Mouse (Mus musculus): ENCODE results near the gene Nelfa. TPM values are rescaled to one million over a fixed set of nuclear protein-coding genes. Genes with fewer than 3 reads are reported as not detected.
A peak's percentile ranks its signal among the peaks of the same experiment; 100 is the strongest.

Nelfa gene
- polyA plus RNA-seq, 1 experiment from 2014 or later, result 25.8 TPM

DNA sequence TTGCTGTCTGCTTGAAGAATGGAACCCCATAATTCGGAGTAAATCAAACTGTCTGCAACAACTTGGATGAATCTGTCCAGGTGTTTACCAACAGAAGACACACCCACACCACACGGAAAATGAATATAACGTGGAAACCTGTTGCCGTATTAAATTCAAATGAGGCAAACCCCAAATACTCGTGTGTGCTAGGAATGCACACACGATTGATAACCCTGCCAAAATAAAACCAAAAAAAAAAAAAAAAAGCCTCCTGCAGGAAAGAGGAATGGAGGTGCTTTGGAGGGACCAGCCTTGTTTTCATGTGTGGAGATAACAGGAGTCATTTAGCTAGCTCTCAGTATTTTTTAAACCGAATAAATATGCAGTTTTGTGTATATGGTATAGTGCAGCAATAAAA is 1.3 kb downstream of the Nelfa start:
- ATAC-seq (ENCODE audit: insufficient number of reproducible peaks, insufficient read depth, low FRiP score, low read depth), result no peak

DNA sequence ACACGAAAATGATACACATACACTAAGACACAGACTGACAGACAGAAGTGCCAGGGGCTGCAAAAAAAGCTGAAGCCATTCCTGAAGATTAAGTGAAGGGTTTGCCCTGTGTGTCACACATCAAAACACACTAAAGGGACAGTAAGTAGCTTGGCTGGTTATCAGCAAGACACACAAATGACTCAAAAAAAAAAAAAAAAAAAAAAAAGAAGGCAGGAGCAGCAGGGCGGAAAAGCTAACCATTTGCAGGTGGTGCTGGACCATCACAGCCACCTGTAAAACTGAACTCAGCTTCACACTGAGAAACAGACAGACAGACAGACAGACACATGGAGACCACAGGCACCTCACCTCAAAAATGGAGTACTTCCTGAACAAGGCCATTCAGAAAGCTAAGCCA is 2.1 kb downstream of the Nelfa start:
- 82% methylated on average over 2 of the region's 2 CpGs for WGBS
- peak overlapping the region in 1 of 2 experiments; percentile 8; a peak in 1 of 4 replicates for H3K4me3 ChIP-seq (ENCODE audit: control insufficient read depth in 1 of 2, insufficient read depth in 1 of 2, low read depth in 1 of 2, low read length in 2 of 2)
- peak overlapping the region; percentile 70 for H3K4me2 ChIP-seq (ENCODE audit: low read length)
- no peaks in the 10 kb centered on the region for H3K27me3 ChIP-seq (ENCODE audit: control insufficient read depth, insufficient read depth, low read length)
- peaks cover 4 to 21% of the 10 kb centered on the region in 2 experiments; a peak in 3 of 4 replicates for H3K4me1 ChIP-seq (ENCODE audit: control insufficient read depth in 2 of 2, insufficient read depth in 2 of 2, low read length in 2 of 2)
- peak overlapping the region; percentile 16; the same call in 1 of the 2 replicates for H3K9ac ChIP-seq (ENCODE audit: low read length)
- H3K36me3 ChIP-seq (ENCODE audit: control insufficient read depth, insufficient read depth, low read length), result peaks cover 21% of the 10 kb centered on the region
- no peak for ATAC-seq (ENCODE audit: insufficient number of reproducible peaks, insufficient read depth, low FRiP score, low read depth)
- H3K27ac ChIP-seq (replicated peaks in 1 of 2; ENCODE audit: control insufficient read depth in 1 of 2, insufficient read depth in 1 of 2, low read depth in 2 of 2, low read length in 2 of 2), result no peak overlapping the region
- H3K9me3 ChIP-seq (ENCODE audit: control insufficient read depth, low read length), result peaks cover 8% of the 10 kb centered on the region

More for the DNA sequence above, 1.3 kb downstream of the Nelfa start:
- peaks cover under 1% of the 10 kb centered on the region; the same call in 1 of the 2 replicates for H3K9me3 ChIP-seq (ENCODE audit: control insufficient read depth, low read length)
- no peaks in the 10 kb centered on the region for H3K27me3 ChIP-seq (ENCODE audit: control insufficient read depth, insufficient read depth, low read length)
- H3K27ac ChIP-seq (replicated peaks in 1 of 2; ENCODE audit: control insufficient read depth in 1 of 2, insufficient read depth in 1 of 2, low read depth in 2 of 2, low read length in 2 of 2), result no peak overlapping the region
- peak overlapping the region; percentile 94; the same call in 1 of the 2 replicates for H3K9ac ChIP-seq (ENCODE audit: low read length)
- WGBS, result 72% methylated on average over 7 of the region's 7 CpGs
- H3K4me2 ChIP-seq (ENCODE audit: low read length), result peak overlapping the region; percentile 70
- peaks cover 4 to 21% of the 10 kb centered on the region in 2 experiments; a peak in 3 of 4 replicates for H3K4me1 ChIP-seq (ENCODE audit: control insufficient read depth in 2 of 2, insufficient read depth in 2 of 2, low read length in 2 of 2)
- H3K4me3 ChIP-seq (ENCODE audit: control insufficient read depth in 1 of 2, insufficient read depth in 1 of 2, low read depth in 1 of 2, low read length in 2 of 2), result peak overlapping the region in 1 of 2 experiments; percentile 96; a peak in 2 of 4 replicates
- H3K36me3 ChIP-seq (ENCODE audit: control insufficient read depth, insufficient read depth, low read length), result peaks cover 13% of the 10 kb centered on the region

DNA sequence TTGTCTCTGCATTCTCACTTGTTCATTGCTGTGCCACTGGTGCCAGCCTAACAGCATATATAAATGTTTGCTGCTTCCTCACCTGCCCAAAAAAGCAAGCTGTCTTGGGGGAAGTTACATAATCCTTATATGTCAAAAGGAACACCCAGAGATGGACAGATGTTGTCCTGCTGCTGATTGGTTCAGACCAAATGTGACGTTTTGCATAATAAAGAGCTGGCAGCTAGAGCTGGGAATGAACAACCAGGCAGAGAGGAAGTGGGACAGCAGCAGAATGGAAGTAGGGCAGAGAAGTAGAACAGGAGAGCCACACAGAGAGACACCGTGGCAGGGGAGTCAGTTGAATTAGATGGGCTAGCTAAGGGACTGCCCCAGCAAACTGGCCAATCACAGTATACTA is 3.8 kb downstream of the Nelfa start:
- 87% methylated on average over 2 of the region's 2 CpGs for WGBS
- Histone ChIP-seq H3K27me3 (ENCODE audit: control insufficient read depth, insufficient read depth, low read length) (no peaks in the 10 kb centered on the region), H3K9me3 (ENCODE audit: control insufficient read depth, low read length) (peaks cover 8% of the 10 kb centered on the region), H3K9ac (ENCODE audit: low read length) (no peak overlapping the region), H3K4me2 (ENCODE audit: low read length) (no peak overlapping the region), H3K27ac (replicated peaks in 1 of 2; ENCODE audit: control insufficient read depth in 1 of 2, insufficient read depth in 1 of 2, low read depth in 2 of 2, low read length in 2 of 2) (no peak overlapping the region), H3K36me3 (ENCODE audit: control insufficient read depth, insufficient read depth, low read length) (peaks cover 29% of the 10 kb centered on the region), H3K4me3 (ENCODE audit: control insufficient read depth in 1 of 2, insufficient read depth in 1 of 2, low read depth in 1 of 2, low read length in 2 of 2) (no peak overlapping the region), H3K4me1 (ENCODE audit: control insufficient read depth in 2 of 2, insufficient read depth in 2 of 2, low read length in 2 of 2) (peaks cover 4 to 21% of the 10 kb centered on the region in 2 experiments; a peak in 3 of 4 replicates)
- ATAC-seq (ENCODE audit: insufficient number of reproducible peaks, insufficient read depth, low FRiP score, low read depth), result no peak

DNA sequence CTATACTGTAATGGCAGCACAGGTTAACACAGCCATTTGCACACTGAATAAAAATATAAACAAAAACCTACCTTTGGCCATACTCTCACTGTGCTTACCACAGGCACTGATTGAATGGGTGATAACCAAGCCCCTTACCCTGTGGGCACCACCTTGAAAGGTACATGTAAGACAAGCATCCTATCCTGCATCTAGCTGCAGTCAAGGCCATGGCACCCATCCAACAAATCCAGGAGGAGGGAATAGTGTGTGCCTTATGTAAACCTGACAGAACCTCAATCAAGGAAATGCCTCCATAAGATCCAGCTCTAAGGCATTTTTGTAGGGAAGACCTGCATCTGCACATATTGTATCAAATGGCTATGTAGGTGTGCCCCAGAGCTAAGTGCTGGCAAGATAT is 10.0 kb downstream of the Nelfa start:
- H3K9me3 ChIP-seq (ENCODE audit: control insufficient read depth, low read length), result peaks cover 8% of the 10 kb centered on the region
- no peak for ATAC-seq (ENCODE audit: insufficient number of reproducible peaks, insufficient read depth, low FRiP score, low read depth)
- peaks cover 44% of the 10 kb centered on the region for H3K36me3 ChIP-seq (ENCODE audit: control insufficient read depth, insufficient read depth, low read length)
- no peak overlapping the region for H3K27ac ChIP-seq (replicated peaks in 1 of 2; ENCODE audit: control insufficient read depth in 1 of 2, insufficient read depth in 1 of 2, low read depth in 2 of 2, low read length in 2 of 2)
- H3K27me3 ChIP-seq (ENCODE audit: control insufficient read depth, insufficient read depth, low read length), result no peaks in the 10 kb centered on the region
- H3K4me2 ChIP-seq (ENCODE audit: low read length), result no peak overlapping the region
- no peak overlapping the region for H3K4me3 ChIP-seq (ENCODE audit: control insufficient read depth in 1 of 2, insufficient read depth in 1 of 2, low read depth in 1 of 2, low read length in 2 of 2)
- H3K4me1 ChIP-seq (ENCODE audit: control insufficient read depth in 2 of 2, insufficient read depth in 2 of 2, low read length in 2 of 2), result peaks cover 0 to under 1% of the 10 kb centered on the region in 2 experiments; a peak in 1 of 4 replicates
- no peak overlapping the region for H3K9ac ChIP-seq (ENCODE audit: low read length)

DNA sequence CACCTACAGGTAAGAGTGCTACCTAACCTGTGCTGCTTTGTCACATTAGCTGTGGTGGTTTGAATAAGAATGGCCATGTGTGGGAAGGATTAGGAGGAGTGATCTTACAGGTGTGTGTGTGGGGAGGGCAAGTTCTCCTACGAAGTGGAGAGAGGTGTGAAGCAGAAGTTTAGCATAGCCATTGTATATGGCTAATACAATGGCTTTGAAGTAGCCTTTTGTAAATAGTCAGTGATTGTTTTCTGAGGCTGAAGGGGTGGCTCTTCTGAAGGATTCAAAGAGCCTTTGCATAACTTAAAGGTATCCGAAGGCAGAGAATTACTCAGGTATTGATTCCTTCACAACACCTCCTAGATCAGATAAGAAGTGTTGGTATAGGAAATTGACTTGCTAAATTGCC is 13.6 kb downstream of the Nelfa start:
- no peak overlapping the region for H3K9ac ChIP-seq (ENCODE audit: low read length)
- H3K27me3 ChIP-seq (ENCODE audit: control insufficient read depth, insufficient read depth, low read length), result no peaks in the 10 kb centered on the region
- no peak overlapping the region for H3K4me2 ChIP-seq (ENCODE audit: low read length)
- peaks cover 0 to 2% of the 10 kb centered on the region in 2 experiments; a peak in 1 of 4 replicates for H3K4me1 ChIP-seq (ENCODE audit: control insufficient read depth in 2 of 2, insufficient read depth in 2 of 2, low read length in 2 of 2)
- 65% methylated on average over 2 of the region's 2 CpGs for WGBS
- no peaks in the 10 kb centered on the region for H3K9me3 ChIP-seq (ENCODE audit: control insufficient read depth, low read length)
- ATAC-seq (ENCODE audit: insufficient number of reproducible peaks, insufficient read depth, low FRiP score, low read depth), result no peak
- H3K27ac ChIP-seq (replicated peaks in 1 of 2; ENCODE audit: control insufficient read depth in 1 of 2, insufficient read depth in 1 of 2, low read depth in 2 of 2, low read length in 2 of 2), result no peak overlapping the region
- no peak overlapping the region for H3K4me3 ChIP-seq (ENCODE audit: control insufficient read depth in 1 of 2, insufficient read depth in 1 of 2, low read depth in 1 of 2, low read length in 2 of 2)
- peaks cover 50% of the 10 kb centered on the region for H3K36me3 ChIP-seq (ENCODE audit: control insufficient read depth, insufficient read depth, low read length)

DNA sequence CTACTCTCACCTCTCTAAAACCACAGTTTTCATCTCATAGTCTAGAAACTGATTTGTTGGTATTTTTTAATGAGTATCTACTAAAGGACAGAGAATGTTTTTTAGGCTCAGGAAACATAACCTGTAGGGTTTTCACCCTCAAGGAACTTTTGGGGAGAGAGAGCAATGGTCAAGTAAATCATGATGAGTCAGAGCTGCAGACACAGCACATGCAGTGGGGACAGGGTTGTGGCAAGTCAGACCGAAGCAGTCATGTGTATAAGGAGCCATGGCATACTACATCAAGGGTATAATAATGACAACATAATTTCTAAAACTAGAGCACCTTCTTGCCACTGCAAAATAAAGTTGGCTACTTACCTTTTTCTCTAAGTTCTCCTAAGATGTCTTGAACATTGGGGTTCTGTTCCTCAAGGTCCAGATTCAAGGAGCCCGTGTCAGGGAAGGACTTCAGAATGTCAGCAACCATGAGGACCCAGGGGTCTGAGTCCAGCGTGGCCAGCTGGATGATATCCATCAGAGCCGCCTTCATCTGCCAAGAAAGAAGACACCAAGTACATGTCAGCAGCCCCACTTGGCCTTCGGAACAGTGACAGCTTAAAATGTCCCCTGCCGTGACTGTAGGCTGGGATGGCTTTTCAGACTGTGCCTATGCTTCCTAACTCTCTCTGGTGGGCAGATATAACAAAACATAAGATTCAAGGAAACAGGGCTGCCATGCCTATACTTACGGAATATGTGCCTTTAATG is 14.6 kb downstream of the Nelfa start:
- no peak overlapping the region for H3K4me2 ChIP-seq (ENCODE audit: low read length)
- H3K4me1 ChIP-seq (ENCODE audit: control insufficient read depth in 2 of 2, insufficient read depth in 2 of 2, low read length in 2 of 2), result peaks cover 0 to 2% of the 10 kb centered on the region in 2 experiments; a peak in 1 of 4 replicates
- ATAC-seq (ENCODE audit: insufficient number of reproducible peaks, insufficient read depth, low FRiP score, low read depth), result no peak
- no peaks in the 10 kb centered on the region for H3K27me3 ChIP-seq (ENCODE audit: control insufficient read depth, insufficient read depth, low read length)
- no peaks in the 10 kb centered on the region for H3K9me3 ChIP-seq (ENCODE audit: control insufficient read depth, low read length)
- 81% methylated on average over 7 of the region's 7 CpGs for WGBS
- no peak overlapping the region for H3K27ac ChIP-seq (replicated peaks in 1 of 2; ENCODE audit: control insufficient read depth in 1 of 2, insufficient read depth in 1 of 2, low read depth in 2 of 2, low read length in 2 of 2)
- H3K36me3 ChIP-seq (ENCODE audit: control insufficient read depth, insufficient read depth, low read length), result peaks cover 55% of the 10 kb centered on the region
- no peak overlapping the region for H3K4me3 ChIP-seq (ENCODE audit: control insufficient read depth in 1 of 2, insufficient read depth in 1 of 2, low read depth in 1 of 2, low read length in 2 of 2)
- H3K9ac ChIP-seq (ENCODE audit: low read length), result no peak overlapping the region

DNA sequence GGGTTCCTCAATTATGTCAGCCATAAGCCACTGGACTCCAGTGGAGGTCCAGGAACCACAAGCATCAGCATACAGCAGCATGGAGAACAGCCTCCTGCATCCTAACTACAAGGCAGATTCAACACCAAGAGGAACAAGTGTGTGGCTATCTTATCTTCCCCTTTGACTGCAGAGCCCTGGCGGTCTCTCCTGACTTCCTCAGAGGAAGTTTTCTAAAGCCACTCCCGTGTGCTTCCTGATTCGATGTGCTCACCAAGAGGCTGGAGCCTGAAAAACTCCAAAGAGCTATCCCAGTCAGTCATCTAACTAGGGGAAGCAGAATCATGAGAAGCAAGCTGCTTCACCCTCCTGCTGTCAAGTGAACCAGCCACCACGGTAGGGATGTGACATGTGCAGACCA is 15.3 kb downstream of the Nelfa start:
- ATAC-seq (ENCODE audit: insufficient number of reproducible peaks, insufficient read depth, low FRiP score, low read depth), result peak; percentile 17; the same call in 1 of the 2 replicates
- Histone ChIP-seq H3K9me3 (ENCODE audit: control insufficient read depth, low read length) (no peaks in the 10 kb centered on the region), H3K27ac (replicated peaks in 1 of 2; ENCODE audit: control insufficient read depth in 1 of 2, insufficient read depth in 1 of 2, low read depth in 2 of 2, low read length in 2 of 2) (0 out of 4 replicates have a peak overlapping the region, but pooled peaks of 1 of the 2 experiments have one; percentile 19), H3K4me1 (ENCODE audit: control insufficient read depth in 2 of 2, insufficient read depth in 2 of 2, low read length in 2 of 2) (peaks cover 0 to 2% of the 10 kb centered on the region in 2 experiments; a peak in 1 of 4 replicates), H3K9ac (ENCODE audit: low read length) (no peak overlapping the region), H3K27me3 (ENCODE audit: control insufficient read depth, insufficient read depth, low read length) (no peaks in the 10 kb centered on the region), H3K4me3 (ENCODE audit: control insufficient read depth in 1 of 2, insufficient read depth in 1 of 2, low read depth in 1 of 2, low read length in 2 of 2) (no peak overlapping the region), H3K4me2 (ENCODE audit: low read length) (no peak overlapping the region), H3K36me3 (ENCODE audit: control insufficient read depth, insufficient read depth, low read length) (peaks cover 57% of the 10 kb centered on the region)
- 34% methylated on average over 4 of the region's 4 CpGs for WGBS

Data from heart, embryonic 14.5 days (tissue).